Mouse (Mus musculus): ENCODE results near the gene Olfr282. TPM values are rescaled to one million over a fixed set of nuclear protein-coding genes. Genes with fewer than 3 reads are reported as not detected.

Gene Olfr282
- not detected for polyA plus RNA-seq (2014; fragmentation: Illumina TruSeq; extraction: RNeasy Lipid Tissue Mini Kit (QIAGEN cat#74804); ENCODE audit: low read depth, low replicate concordance)

GRCm38 (mm10) chr15:98430925-98431324 is at the start of gene Olfr282:
Olfr282 (plus strand) TSS chr15:98431225.

GRCm38 (mm10) chr15:98452288-98452687 is 21.3 kb downstream of the Olfr282 start, which contains the start of gene Olfr281:
Olfr281 (plus strand) TSS chr15:98452588.

GRCm38 (mm10) chr15:98469596-98469995 is 38.6 kb downstream of the Olfr282 start, which contains the start of gene OR5BS1P:
OR5BS1P (plus strand) TSS chr15:98469896.

GRCm38 (mm10) chr15:98482701-98483100 is 51.7 kb downstream of the Olfr282 start, which contains the start of gene Lalba:
Lalba (minus strand) TSS chr15:98482721.

Other genes starting within 250 kb of the Olfr282 start
- gene Olfr288, start 235.7 kb upstream of the Olfr282 start, polyA plus RNA-seq (2014; fragmentation: Illumina TruSeq; extraction: RNeasy Lipid Tissue Mini Kit (QIAGEN cat#74804); ENCODE audit: low read depth, low replicate concordance): not detected
- not detected for gene Gm44579, start 210.2 kb upstream of the Olfr282 start, polyA plus RNA-seq (2014; fragmentation: Illumina TruSeq; extraction: RNeasy Lipid Tissue Mini Kit (QIAGEN cat#74804); ENCODE audit: low read depth, low replicate concordance)
- not detected for gene Olfr287, start 210.2 kb upstream of the Olfr282 start, polyA plus RNA-seq (2014; fragmentation: Illumina TruSeq; extraction: RNeasy Lipid Tissue Mini Kit (QIAGEN cat#74804); ENCODE audit: low read depth, low replicate concordance)
- not detected for gene Olfr286, start 196.8 kb upstream of the Olfr282 start, polyA plus RNA-seq (2014; fragmentation: Illumina TruSeq; extraction: RNeasy Lipid Tissue Mini Kit (QIAGEN cat#74804); ENCODE audit: low read depth, low replicate concordance)
- gene H1fnt, start 173.9 kb upstream of the Olfr282 start, polyA plus RNA-seq (2014; fragmentation: Illumina TruSeq; extraction: RNeasy Lipid Tissue Mini Kit (QIAGEN cat#74804); ENCODE audit: low read depth, low replicate concordance): not detected
- gene Zfp641, start 135.1 kb upstream of the Olfr282 start, polyA plus RNA-seq (2014; fragmentation: Illumina TruSeq; extraction: RNeasy Lipid Tissue Mini Kit (QIAGEN cat#74804); ENCODE audit: low read depth, low replicate concordance): 0.98 TPM
- not detected for gene Olfr285, start 113.9 kb upstream of the Olfr282 start, polyA plus RNA-seq (2014; fragmentation: Illumina TruSeq; extraction: RNeasy Lipid Tissue Mini Kit (QIAGEN cat#74804); ENCODE audit: low read depth, low replicate concordance)
- not detected for gene Olfr284, start 90.2 kb upstream of the Olfr282 start, polyA plus RNA-seq (2014; fragmentation: Illumina TruSeq; extraction: RNeasy Lipid Tissue Mini Kit (QIAGEN cat#74804); ENCODE audit: low read depth, low replicate concordance)
- gene Olfr283, start 50.3 kb upstream of the Olfr282 start, polyA plus RNA-seq (2014; fragmentation: Illumina TruSeq; extraction: RNeasy Lipid Tissue Mini Kit (QIAGEN cat#74804); ENCODE audit: low read depth, low replicate concordance): not detected
- gene Olfr281, start 21.4 kb downstream of the Olfr282 start, polyA plus RNA-seq (2014; fragmentation: Illumina TruSeq; extraction: RNeasy Lipid Tissue Mini Kit (QIAGEN cat#74804); ENCODE audit: low read depth, low replicate concordance): not detected
- gene OR5BS1P, start 38.7 kb downstream of the Olfr282 start, polyA plus RNA-seq (2014; fragmentation: Illumina TruSeq; extraction: RNeasy Lipid Tissue Mini Kit (QIAGEN cat#74804); ENCODE audit: low read depth, low replicate concordance): not detected
- gene Lalba, start 51.5 kb downstream of the Olfr282 start, polyA plus RNA-seq (2014; fragmentation: Illumina TruSeq; extraction: RNeasy Lipid Tissue Mini Kit (QIAGEN cat#74804); ENCODE audit: low read depth, low replicate concordance): not detected
- gene Olfr279, start 61.2 kb downstream of the Olfr282 start, polyA plus RNA-seq (2014; fragmentation: Illumina TruSeq; extraction: RNeasy Lipid Tissue Mini Kit (QIAGEN cat#74804); ENCODE audit: low read depth, low replicate concordance): not detected
- gene Kansl2, start 103.0 kb downstream of the Olfr282 start, polyA plus RNA-seq (2014; fragmentation: Illumina TruSeq; extraction: RNeasy Lipid Tissue Mini Kit (QIAGEN cat#74804); ENCODE audit: low read depth, low replicate concordance): 36.2 TPM
- 66.8 TPM for gene Ccnt1, start 139.7 kb downstream of the Olfr282 start, polyA plus RNA-seq (2014; fragmentation: Illumina TruSeq; extraction: RNeasy Lipid Tissue Mini Kit (QIAGEN cat#74804); ENCODE audit: low read depth, low replicate concordance)
- 2.1 TPM for gene 4930415O20Rik, start 139.8 kb downstream of the Olfr282 start, polyA plus RNA-seq (2014; fragmentation: Illumina TruSeq; extraction: RNeasy Lipid Tissue Mini Kit (QIAGEN cat#74804); ENCODE audit: low read depth, low replicate concordance)
- gene Adcy6, start 178.9 kb downstream of the Olfr282 start, polyA plus RNA-seq (2014; fragmentation: Illumina TruSeq; extraction: RNeasy Lipid Tissue Mini Kit (QIAGEN cat#74804); ENCODE audit: low read depth, low replicate concordance): 16.8 TPM
- gene Cacnb3, start 199.6 kb downstream of the Olfr282 start, polyA plus RNA-seq (2014; fragmentation: Illumina TruSeq; extraction: RNeasy Lipid Tissue Mini Kit (QIAGEN cat#74804); ENCODE audit: low read depth, low replicate concordance): 0.63 TPM
- 3.5 TPM for gene Ddx23, start 231.7 kb downstream of the Olfr282 start, polyA plus RNA-seq (2014; fragmentation: Illumina TruSeq; extraction: RNeasy Lipid Tissue Mini Kit (QIAGEN cat#74804); ENCODE audit: low read depth, low replicate concordance)
- gene Rnd1, start 246.2 kb downstream of the Olfr282 start, polyA plus RNA-seq (2014; fragmentation: Illumina TruSeq; extraction: RNeasy Lipid Tissue Mini Kit (QIAGEN cat#74804); ENCODE audit: low read depth, low replicate concordance): not detected

All from sigmoid colon, adult 10 weeks (tissue).